Mouse (Mus musculus) left cerebral cortex, adult 9 months (tissue): ENCODE data around the gene Cables2.

Experiments used
- DNase-seq, 2 experiments: peaks; one replicate each; pipeline ENCODE4 v3.0.0; 2022; ENCODE audit warnings: low spot score in 2 of 2

Cables2 gene

GRCm38 (mm10) chr2:180273394-180274244, at the start of gene Cables2:
Gene Cables2 (minus strand): TSS chr2:180273496.
- DNase-seq = peak; percentile 90 to 94

- DNase-seq = no peak
Observed at GRCm38 (mm10) chr2:180322674-180323355, 49.5 kb upstream of the Cables2 start.

- DNase-seq = no peak
Observed at GRCm38 (mm10) chr2:180320216-180320615, 46.9 kb upstream of the Cables2 start.

GRCm38 (mm10) chr2:180317591-180317990, 44.3 kb upstream of the Cables2 start:
- DNase-seq = no peak

GRCm38 (mm10) chr2:180314292-180314691, 41.0 kb upstream of the Cables2 start:
- no peak for DNase-seq

GRCm38 (mm10) chr2:180311147-180311546, 37.9 kb upstream of the Cables2 start:
- no peak for DNase-seq

- DNase-seq = no peak
Observed at GRCm38 (mm10) chr2:180307680-180308079, 34.4 kb upstream of the Cables2 start.

- DNase-seq = no peak
Observed at GRCm38 (mm10) chr2:180306423-180307168, 33.3 kb upstream of the Cables2 start.

- DNase-seq = no peak
Observed at GRCm38 (mm10) chr2:180306009-180306408, 32.7 kb upstream of the Cables2 start.

GRCm38 (mm10) chr2:180305490-180305889, 32.2 kb upstream of the Cables2 start:
- DNase-seq = no peak

- DNase-seq = no peak
Observed at GRCm38 (mm10) chr2:180304554-180304953, 31.3 kb upstream of the Cables2 start.

- no peak for DNase-seq
Observed at GRCm38 (mm10) chr2:180303468-180303867, 30.2 kb upstream of the Cables2 start.

GRCm38 (mm10) chr2:180302201-180302600, 28.9 kb upstream of the Cables2 start:
- DNase-seq = no peak

GRCm38 (mm10) chr2:180300771-180301170, 27.5 kb upstream of the Cables2 start:
- no peak for DNase-seq

- DNase-seq = no peak
Observed at GRCm38 (mm10) chr2:180300252-180300651, 27.0 kb upstream of the Cables2 start.

- DNase-seq = no peak
Observed at GRCm38 (mm10) chr2:180292906-180293305, 19.6 kb upstream of the Cables2 start.

- DNase-seq = no peak
Observed at GRCm38 (mm10) chr2:180292026-180292425, 18.7 kb upstream of the Cables2 start.

- DNase-seq = no peak
Observed at GRCm38 (mm10) chr2:180291566-180291965, 18.3 kb upstream of the Cables2 start.

GRCm38 (mm10) chr2:180290503-180290902, 17.2 kb upstream of the Cables2 start:
- DNase-seq = no peak

GRCm38 (mm10) chr2:180289440-180290108, 16.3 kb upstream of the Cables2 start, which contains the start of gene Rbbp8nl:
Gene Rbbp8nl (minus strand): TSS chr2:180289879.
- DNase-seq = no peak

GRCm38 (mm10) chr2:180288966-180289365, 15.7 kb upstream of the Cables2 start:
- no peak for DNase-seq

GRCm38 (mm10) chr2:180279321-180279720, 6.0 kb upstream of the Cables2 start:
- no peak for DNase-seq
